Mouse (Mus musculus) 416B (cell line): ENCODE measurements around the gene Omd.

Source experiments
- DNase-seq: peaks from one replicate; pipeline ENCODE4 v3.0.0; 2011; ENCODE audit warnings: low read depth

Omd gene

DNA sequence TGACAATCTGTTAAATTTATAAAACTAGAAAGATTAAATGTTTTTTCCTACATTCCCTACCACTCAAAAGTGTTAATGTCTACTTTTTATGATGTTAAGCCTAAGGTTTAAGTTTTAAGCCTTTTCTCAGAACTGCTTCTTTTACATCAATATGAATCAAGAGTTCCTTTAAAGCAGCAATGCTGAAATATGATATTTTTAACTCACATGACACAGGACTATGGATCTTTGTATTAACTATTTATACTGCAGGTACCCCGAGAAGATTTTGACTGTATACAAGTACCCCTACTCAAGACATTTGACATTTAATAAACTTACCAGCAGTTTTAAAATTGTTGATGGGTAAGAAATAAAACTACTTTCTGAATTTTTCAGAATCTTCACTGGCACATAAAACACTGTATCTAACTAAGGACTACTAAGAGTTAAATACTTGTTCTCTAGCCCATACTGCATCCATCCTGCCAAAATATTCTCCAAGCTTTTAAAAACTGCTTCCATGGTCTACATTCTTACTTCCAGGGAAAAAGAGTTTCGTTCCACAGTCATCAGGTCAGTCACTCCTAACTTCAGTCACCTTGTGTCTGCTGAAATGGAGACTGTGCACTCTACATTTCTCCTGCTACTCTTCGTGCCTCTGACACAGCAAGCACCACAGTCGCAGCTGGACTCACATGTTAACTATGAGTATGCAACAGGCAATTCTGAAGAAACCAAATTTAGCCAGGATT lies 26.5 kb downstream of the Omd start:
- no peak for DNase-seq

DNA sequence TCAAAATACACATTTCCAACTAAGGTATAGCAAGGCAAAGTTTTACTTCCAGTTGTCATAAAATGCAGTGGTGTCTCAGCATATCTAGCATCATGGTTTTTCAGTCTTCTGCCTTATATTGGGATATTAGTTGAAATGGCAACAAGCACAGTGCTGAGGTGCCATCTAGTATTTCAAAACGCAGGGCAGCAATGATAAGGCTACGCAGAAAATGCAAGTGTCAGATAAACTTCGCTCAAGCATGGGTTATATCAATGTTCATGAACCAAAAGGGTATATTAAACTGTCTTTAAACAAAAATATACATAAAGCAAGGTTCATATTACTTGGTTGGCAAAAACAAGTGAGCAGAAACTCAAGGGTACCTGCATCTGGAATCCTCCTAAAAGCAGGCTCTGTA lies 34.8 kb downstream of the Omd start:
- DNase-seq: no peak

DNA sequence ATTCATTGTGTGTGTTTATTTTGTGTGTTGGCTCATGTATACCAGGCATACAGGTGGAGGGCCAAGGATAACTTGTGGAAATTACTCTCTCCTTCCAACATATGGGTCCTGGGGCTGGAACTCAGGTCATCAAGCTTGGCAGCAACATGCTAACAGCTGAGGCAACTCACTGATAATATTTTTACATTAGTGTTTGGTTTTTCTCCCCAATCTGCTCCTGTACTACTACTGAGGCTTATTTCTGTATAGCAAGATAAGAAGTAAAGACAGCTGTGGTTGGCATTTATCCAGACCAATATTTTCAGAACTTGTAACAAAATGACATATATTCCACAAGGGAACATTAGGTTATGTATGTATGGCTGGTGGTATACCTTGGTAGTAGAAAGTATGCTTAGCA lies 36.1 kb downstream of the Omd start:
- DNase-seq: peak; percentile 46

DNA sequence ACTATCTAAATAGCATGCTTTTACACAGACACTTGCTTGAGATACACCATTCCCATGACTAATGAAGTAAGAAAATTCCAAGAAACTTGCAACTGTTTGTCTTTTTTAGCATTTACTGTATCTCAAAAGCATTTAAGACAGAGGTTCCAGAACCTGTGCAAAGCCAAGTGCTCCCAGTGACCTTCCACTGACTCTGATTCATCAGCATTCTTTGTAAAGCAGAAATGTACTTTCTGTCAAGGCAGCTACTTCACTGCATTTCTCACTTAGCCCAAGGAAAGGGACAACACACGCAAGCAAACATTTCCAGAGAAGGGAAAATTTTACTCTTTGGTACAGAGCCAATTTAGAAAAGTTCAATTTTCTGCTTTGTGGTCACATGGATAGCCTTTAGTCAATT lies 41.0 kb downstream of the Omd start:
- DNase-seq: no peak

DNA sequence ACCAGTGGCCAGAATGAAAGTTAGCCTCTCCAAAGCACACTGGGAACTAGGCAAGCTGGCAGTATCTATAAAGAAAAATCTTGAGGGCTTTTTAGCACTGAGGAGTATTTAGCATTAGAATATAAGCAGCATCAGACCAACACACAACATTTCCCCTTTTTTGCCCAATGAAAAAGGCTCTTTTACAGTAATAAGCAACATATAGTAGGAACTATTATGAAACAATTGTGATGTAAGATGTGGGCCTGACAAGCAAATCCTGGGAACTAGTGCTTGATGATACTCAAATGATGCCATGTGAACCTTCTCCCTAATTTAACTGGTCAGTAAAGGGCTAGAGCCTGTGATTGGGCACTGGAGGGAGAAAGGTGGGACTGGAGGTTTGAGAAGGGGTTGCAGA lies 45.9 kb downstream of the Omd start:
- peak; percentile 59 for DNase-seq

DNA sequence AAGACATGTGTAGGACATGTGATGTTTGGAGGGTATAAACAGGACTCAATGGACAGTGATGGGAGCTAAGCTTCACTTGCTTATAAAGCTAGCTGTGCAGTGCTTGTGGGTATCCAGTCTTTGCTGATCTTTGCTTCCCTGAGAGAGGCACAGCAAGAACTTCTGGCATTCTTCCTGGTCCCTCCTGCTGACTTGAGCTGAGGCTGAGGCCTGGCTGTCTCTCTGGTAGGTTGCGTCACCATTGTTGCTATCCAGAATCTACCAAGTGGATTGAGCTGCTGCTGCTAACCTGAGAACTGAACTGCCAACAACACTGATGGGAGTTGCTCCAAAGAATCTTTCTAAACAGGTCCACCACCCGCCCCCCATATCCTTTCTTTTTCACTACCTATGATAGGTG lies 46.8 kb downstream of the Omd start:
- peak; percentile 25 for DNase-seq

DNA sequence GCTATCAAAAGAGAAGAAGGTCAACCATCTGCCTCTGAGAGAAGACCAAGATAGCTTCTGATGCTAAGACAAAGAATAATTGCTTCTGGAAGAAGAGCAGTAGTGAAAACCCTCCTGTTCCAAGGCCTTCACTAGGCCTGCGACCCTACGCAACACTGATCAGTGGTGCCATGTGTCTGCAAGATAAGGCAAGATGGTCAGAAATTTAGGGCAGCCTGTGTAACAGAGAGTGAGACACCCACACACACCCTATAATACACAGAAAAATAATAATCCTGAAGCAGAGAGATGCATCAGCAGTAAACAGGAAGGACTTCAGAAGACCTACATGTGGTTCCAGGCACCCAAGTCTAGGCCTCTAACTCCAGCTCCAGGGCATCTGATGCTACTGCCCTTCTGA lies 57.7 kb downstream of the Omd start:
- DNase-seq: no peak
